Mouse (Mus musculus): ENCODE data around the gene Pgls.

Pgls gene

DNA sequence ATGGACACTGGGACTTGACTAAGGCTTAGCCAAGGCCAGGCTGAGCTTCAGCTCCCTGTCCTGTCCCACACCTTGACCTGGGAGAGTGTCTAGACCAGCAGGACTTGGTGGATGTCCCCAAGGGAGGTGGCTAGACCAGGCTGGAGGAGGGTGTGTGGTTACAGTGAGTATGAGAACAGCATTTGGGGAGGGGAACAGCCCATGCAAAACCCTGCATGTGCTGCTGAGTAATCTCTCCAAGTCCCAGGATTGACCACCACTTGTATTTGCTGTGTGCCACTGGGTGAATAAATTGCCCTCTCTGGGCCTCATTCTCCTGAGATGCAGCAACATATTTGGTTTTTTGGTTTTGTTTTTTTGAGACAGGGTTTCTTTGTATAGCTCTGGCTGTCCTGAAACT lies 6.4 kb downstream of the Pgls start:
- DNase-seq (ENCODE audit: low read depth, low spot score) = no peak

- DNase-seq (ENCODE audit: low read depth, low spot score) = no peak
These were observed 6.9 kb downstream of the Pgls start for GRCm38 (mm10) chr8:71598841-71599240.

DNA sequence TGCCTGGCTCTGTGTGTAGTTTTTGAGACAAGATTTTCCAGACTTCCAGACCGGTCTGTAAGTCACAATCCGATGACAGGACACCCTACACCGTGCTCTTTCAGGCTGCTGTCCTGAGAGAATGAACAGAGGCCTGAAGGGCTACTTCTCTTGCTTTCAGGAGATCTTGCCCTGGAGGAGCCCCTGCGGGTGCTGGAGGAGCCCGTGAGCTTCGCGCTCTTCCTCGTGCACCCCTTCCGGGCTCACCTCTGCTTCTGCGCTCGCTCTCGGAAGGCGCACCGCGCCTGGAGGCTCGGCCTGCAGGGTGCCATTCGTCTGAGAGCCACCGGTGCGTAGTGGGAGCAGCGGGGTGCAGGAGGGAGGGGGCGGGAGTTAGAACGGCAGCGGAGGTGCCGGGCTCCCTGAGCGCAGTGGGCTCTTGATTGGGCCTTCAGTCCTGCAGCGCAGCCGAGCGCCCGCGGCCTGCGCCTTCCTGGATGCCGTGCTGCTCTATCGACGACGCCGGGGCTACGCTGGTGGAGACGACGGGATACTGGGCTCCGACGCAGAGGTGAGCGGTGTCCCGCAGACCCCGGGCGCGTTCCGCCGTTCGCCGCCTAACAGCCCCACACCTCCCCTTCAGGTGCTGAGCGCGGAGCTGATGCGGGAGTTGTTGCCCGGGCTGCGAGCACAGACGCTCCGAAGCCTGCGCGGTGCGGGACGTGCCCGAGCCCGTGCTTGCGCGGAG lies 10.1 kb downstream of the Pgls start:
- DNase-seq (ENCODE audit: low read depth, low spot score) = peak; percentile 60

DNA sequence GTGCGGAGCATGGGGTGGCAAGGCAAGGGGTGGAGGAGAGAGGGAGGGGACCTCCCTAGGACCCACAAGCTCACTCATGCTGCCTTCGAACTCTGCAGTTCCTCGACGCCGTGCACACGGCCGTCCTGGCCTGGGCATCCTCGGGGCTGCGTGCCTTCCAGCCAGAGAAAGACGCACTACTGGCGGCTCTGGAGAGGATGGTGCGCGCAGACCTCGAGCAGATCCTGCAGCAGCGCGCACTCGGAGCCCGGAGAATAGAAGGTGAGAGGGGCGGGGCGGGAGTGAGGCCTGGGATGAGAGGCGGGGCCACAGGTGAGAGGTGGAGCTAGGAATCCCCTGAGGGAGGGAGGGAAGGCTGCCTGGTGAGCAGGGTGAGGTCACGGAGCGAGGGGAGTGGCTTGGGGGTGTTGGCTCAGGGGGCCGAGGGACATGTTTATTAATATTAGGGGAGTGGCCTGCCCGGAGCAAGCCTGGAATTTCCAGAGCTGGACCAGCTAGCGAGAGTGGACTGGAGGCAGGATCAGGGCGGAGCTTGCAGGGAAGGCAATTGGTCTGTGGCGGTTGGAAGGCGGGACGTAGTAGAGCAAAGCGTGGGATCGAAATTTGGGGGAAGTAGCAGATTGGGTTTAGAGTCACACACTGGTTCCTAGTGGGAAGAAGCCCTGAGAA lies 10.8 kb downstream of the Pgls start:
- peak; percentile 15 for DNase-seq (ENCODE audit: low read depth, low spot score)

GRCm38 (mm10) chr8:71604021-71604420 lies 12.0 kb downstream of the Pgls start:
- no peak for DNase-seq (ENCODE audit: low read depth, low spot score)

GRCm38 (mm10) chr8:71610822-71611651 lies 19.1 kb downstream of the Pgls start, which contains the start of gene Colgalt1:
Colgalt1 (plus strand) TSS chr8:71610998.
- peak; percentile 99 for DNase-seq (ENCODE audit: low read depth, low spot score)

DNA sequence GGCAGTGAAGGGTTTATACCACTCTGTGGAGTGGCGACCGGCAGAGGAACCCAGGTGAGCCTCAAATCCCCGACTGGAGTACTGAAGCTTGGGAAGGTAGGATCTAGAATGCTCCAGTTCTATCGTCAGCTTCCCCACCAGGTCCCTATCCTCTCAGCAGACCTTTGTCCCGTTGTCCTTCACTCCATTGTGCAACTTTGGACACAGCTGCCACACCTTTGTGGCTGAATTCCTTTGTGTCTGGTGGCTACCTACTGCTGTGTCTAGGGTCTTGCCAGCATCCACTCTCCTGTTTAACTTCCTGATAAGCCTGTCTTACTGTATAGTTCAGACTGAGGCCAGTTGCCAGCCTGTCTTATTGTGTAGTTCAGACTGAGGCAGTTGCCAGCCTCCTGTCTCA lies 20.2 kb downstream of the Pgls start:
- no peak for DNase-seq (ENCODE audit: low read depth, low spot score)

DNA sequence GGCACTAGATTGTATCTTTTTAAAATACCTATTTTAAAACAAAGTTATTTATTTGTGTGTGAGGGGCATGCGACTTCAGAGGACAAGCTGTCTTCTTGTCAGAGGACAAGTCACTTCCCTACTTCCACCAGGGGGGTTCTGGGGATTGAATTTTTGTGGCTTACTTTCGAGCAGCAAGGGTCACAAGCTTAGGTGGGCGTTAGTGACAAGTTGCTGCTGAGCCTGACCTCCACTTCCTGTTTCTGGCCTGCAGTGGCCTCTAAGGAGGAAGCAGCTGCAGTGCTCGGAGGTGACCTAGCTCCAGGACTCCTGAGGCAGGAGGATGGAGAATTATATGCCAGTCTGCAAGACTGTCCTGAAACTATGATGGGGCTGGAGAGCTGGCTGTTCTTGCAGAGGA lies 21.4 kb downstream of the Pgls start:
- DNase-seq (ENCODE audit: low read depth, low spot score) = no peak

GRCm38 (mm10) chr8:71619786-71620185 lies 27.8 kb downstream of the Pgls start:
- DNase-seq (ENCODE audit: low read depth, low spot score) = no peak

- no peak for DNase-seq (ENCODE audit: low read depth, low spot score)
These were observed 33.1 kb downstream of the Pgls start for GRCm38 (mm10) chr8:71625088-71625487.

DNA sequence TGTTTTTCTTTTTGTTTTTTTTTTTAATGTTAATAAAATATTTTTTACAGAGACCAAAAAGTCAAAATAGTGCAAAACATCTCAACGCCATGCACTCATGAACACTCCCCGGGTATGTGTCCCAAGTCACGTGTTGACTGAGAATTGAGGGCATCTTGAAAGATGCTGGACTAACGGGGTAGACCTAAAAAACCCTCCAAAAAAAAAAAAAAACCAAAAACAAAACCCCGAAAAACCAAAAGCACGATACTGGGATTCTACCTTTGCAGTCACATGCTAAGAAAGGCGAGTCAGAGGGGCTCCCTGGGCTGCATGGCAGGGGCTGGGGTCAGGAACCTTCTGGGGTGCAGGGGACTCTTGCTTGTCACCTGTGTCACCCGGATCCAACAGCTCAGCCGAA lies 34.8 kb downstream of the Pgls start:
- DNase-seq (ENCODE audit: low read depth, low spot score) = no peak

DNA sequence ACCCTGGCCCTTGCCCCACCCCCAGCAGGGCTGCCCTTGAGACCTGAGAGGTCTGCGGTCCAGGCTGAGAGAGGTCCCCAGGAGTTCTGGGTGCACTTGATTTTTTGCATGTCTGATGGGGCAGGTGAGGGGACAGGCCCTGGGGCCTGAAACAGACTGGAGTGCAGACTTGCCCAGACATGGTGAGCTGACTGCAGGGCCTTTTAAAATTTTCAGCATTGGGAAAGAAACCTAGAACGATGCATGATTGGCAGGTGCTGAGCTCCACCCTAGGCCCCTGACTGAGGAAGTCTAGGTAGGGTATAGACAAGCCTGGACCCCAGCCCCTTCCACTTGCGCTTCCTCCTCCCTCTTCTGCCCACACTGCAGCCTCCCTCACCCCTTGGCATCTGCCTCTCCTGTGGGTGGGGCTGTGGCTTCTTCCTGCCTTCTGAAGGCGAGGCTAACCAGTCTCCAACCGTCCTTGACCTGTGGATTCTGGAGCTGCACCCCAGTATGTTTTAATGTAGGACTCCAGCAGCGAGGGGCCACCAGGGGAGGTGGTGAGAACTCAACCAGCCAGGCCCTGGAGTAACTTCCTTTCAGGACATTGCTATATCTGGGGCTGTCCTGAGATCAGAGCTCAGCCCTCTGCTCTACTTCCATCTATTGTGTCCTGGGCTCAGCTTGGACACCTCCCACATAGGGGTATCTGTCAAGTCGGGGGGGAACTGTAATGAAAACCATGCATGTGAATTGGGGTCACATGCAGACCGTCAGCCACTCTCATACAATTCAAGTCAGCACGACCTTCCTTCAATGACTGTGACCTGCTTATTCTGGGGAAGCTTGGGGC lies 35.5 kb downstream of the Pgls start:
- DNase-seq (ENCODE audit: low read depth, low spot score) = no peak

DNA sequence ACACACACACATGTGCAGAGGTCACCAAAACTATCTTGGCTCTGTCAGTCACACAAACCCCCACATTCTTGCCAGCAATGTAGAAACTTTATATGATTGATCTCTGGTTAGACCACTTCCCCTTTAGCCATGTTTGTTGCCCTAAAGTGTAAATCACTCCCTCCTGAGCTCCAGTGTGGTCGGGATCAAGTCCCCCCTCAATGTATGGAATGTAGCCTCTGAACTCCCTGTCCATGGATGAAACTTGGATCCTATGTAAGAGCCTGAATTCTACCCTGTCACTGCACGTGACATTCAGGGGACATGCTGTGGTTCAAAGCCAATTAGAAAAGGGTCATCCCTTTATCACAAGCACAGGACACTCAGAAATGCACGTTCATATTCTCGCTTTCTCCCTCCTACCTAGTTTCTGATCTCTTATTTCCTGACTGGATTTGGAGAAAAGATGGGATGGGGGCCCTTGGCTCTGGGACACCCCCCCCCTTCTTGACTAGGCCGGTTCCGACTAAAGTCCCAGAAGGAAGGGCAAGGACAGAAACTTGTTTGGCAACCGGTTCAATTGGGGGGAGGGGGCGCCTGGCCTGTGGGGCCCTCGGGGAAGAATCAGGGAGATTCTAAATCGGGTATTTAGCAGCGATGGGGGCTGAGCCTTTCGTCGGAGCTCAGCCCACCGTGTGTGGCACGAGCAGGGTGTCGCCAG lies 36.6 kb downstream of the Pgls start:
- DNase-seq (ENCODE audit: low read depth, low spot score) = no peak

DNA sequence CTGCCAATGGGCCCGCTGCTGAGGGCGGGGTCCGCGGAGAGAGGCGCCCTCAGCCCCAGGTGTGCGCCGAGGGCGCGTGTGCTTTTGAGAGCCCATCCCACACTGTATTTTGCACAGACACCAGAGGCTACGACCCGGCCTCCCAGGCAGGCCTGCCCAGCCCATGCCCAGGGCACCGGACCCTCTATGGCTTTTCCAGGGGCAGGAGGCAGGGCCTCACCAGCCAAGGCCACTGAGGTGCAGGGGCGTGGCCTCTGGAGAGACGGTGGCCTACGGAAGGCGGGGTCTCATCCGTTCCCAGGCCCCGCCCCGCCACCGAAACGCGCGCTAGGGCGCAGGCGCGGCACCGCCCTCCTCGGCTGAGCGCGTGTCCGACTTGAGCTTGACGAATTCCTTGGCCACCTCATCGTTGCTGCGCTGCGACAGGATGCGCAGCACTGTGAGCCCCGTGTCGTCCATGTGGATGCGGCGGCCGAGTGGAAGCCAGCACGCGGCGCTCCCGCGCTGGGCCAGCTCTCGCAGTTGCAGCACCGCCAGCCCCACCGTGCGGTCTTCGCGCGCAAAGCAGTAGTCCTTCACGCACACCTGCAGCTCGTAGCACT lies 37.2 kb downstream of the Pgls start:
- peak; percentile 94 for DNase-seq (ENCODE audit: low read depth, low spot score)

GRCm38 (mm10) chr8:71629781-71630212 lies 37.8 kb downstream of the Pgls start:
- DNase-seq (ENCODE audit: low read depth, low spot score) = peak; percentile 54

DNA sequence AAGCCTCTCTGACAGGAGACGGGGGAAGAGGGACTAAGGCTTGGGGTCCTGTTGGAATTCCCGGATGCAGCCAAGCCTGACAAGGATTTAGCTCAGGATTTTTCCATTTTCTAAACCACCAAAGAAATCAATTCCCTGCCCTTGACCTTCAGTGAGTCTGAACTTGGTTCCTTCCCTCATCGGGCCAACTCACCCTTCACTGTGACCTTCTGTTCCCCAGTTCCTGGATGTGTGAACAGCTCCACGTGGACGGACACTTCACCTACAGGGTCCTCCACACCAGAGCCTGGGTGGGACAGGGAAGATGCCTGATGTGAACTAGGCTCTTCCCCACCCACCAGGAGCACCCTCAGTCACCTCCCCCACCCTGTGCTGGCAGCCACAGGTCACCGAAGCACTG lies 38.8 kb downstream of the Pgls start:
- no peak for DNase-seq (ENCODE audit: low read depth, low spot score)

DNA sequence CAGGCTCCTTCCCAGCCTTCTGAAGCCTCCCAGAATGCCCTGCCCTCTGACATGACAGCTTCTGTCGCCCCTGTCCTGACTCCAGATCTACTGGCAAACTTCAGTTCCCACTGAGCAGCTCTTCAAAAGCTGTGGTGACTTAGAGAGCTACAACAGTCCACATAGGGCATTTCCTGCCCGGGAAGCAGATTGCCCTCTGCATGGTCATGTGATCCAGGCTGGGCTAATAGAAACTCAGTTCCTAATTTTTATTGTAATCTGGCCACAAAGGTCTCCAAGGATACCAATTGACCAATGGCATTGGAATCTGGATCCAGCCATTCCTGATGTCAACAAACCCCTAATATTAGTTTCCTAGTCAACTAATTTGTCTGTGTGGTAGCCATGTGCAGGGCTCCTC lies 39.9 kb downstream of the Pgls start:
- DNase-seq (ENCODE audit: low read depth, low spot score) = no peak

DNA sequence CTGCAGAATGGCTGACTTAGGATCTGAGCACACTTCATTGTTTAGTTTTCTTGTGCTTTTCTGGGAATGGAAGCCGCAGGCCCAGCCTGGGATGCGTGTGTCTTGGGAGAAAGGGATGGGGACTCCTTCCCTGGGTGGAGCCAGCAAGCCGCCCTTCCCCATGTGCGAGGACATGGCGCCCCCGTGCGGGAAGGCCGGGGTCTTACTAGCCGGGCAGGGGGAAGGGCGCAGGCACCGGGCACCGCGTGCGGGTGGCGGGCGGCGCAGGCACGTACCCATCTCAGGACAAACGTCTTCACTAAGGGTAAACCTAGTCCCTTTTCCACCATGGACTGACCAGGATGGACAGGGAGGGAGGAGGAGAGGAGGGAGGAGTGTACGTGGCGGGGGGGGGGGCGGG lies 41.2 kb downstream of the Pgls start:
- peak; percentile 63 for DNase-seq (ENCODE audit: low read depth, low spot score)

DNA sequence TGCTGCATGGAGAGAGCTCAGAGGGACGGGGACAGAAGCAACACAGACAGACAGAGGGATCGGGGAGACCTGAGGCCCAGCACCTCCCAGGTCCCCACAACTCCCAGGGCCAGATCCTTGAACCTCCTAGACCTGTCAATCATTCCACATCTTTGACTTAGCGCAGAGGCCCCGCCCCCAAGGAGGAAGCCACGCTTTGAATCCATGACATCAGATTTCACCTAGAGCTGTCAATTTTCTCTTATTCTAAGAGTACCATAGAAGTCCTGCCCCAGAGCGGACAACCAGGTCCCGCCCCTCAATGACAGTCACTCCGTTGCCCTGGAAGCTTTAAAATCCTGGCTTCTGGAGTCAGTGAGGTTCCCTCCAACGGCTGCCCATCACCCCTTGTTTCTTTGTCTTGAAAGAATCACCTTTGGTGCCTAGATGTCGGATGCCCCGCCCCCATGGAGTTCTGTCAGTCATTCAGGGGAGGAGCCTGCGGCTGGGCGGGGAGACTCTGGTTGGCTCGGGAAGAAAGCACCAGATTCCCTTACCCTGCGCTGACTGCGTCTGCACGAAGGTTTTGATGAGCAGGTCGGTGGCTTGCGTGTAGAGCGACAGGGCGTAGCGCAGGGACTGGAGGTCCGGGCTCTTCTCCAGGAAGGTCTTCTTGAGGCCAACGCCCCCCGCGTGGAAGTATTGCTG lies 42.1 kb downstream of the Pgls start:
- peak; percentile 84 for DNase-seq (ENCODE audit: low read depth, low spot score)

Measured in CD4-positive helper T cell, adult 2 months (primary cell).